9 mouse cellular contexts compared by ENCODE assay signal in genomic region chr11:75054878-75055214, GRCm38 (mm10).
DNase-seq lines count a peak whose midpoint lies in the region; ATAC-seq and TF ChIP-seq lines count a peak whose summit lies in the region.
"Had no signal": no experiment of that assay in that cellular context is flagged by ENCODE, and none has a peak within 500 bp of the region (broad histone marks: within the 10 kb centered on the region; RNA-seq: fewer than 3 reads in every experiment).

No protein-coding gene starts in this region.

- H3K27ac ChIP-seq in kidney, adult 2 months (ENCODE audit: insufficient read depth, low read depth, low read length), result peak overlapping the region; percentile 28
- H3K27ac ChIP-seq in embryonic facial prominence, embryonic 10.5 days (replicated peaks), result peak overlapping the region; percentile 65
- peak overlapping the region; percentile 87 for H3K27ac ChIP-seq in embryonic facial prominence, embryonic 14.5 days (replicated peaks; ENCODE audit: low read depth, low read length)
- H3K27ac ChIP-seq in liver, embryonic 12.5 days, result peak overlapping the region; percentile 32; the same call in 1 of the 2 replicates

- no peaks in the 10 kb centered on the region for H3K27me3 ChIP-seq in kidney, adult 2 months (replicated peaks; ENCODE audit: control insufficient read depth, insufficient read depth, low read length)
- H3K27me3 ChIP-seq in embryonic facial prominence, embryonic 10.5 days (replicated peaks; ENCODE audit: low read depth, poor library complexity, severe bottlenecking), result no peaks in the 10 kb centered on the region
- no peaks in the 10 kb centered on the region for H3K27me3 ChIP-seq in embryonic facial prominence, embryonic 14.5 days (replicated peaks; ENCODE audit: control insufficient read depth, insufficient read depth, low read length)
- H3K27me3 ChIP-seq in liver, embryonic 12.5 days (replicated peaks), result no peaks in the 10 kb centered on the region

- H3K9ac ChIP-seq in embryonic facial prominence, embryonic 14.5 days (ENCODE audit: low read depth, low read length), result no peak overlapping the region
- no peak overlapping the region for H3K9ac ChIP-seq in liver, embryonic 12.5 days

- H3K36me3 ChIP-seq in kidney, adult 2 months (ENCODE audit: control insufficient read depth, insufficient read depth, low read length), result no peaks in the 10 kb centered on the region; the same call in 1 of the 2 replicates
- H3K36me3 ChIP-seq in embryonic facial prominence, embryonic 10.5 days (replicated peaks), result peaks cover 56% of the 10 kb centered on the region
- peaks cover 5% of the 10 kb centered on the region; the same call in 1 of the 2 replicates for H3K36me3 ChIP-seq in embryonic facial prominence, embryonic 14.5 days (ENCODE audit: control insufficient read depth, insufficient read depth, low read length)
- peaks cover 12% of the 10 kb centered on the region; the same call in 1 of the 2 replicates for H3K36me3 ChIP-seq in liver, embryonic 12.5 days

- H3K9me3 ChIP-seq in embryonic facial prominence, embryonic 10.5 days, result no peaks in the 10 kb centered on the region
- no peaks in the 10 kb centered on the region for H3K9me3 ChIP-seq in embryonic facial prominence, embryonic 14.5 days (ENCODE audit: control insufficient read depth, low read length)
- H3K9me3 ChIP-seq in liver, embryonic 12.5 days (replicated peaks), result no peaks in the 10 kb centered on the region
- H3K9me3 ChIP-seq: forebrain, embryonic 10.5 days had no signal

- peaks cover 4% of the 10 kb centered on the region; the same call in 1 of the 2 replicates for H3K4me1 ChIP-seq in kidney, adult 2 months (ENCODE audit: control insufficient read depth, insufficient read depth, low read length)
- H3K4me1 ChIP-seq in embryonic facial prominence, embryonic 10.5 days, result peaks cover 50% of the 10 kb centered on the region
- peaks cover 39% of the 10 kb centered on the region for H3K4me1 ChIP-seq in embryonic facial prominence, embryonic 14.5 days (ENCODE audit: control insufficient read depth, insufficient read depth, low read length)
- peaks cover 33% of the 10 kb centered on the region for H3K4me1 ChIP-seq in liver, embryonic 12.5 days

- 71% methylated on average over 3 of the region's 3 CpGs for WGBS in kidney, adult 2 months
- WGBS in embryonic facial prominence, embryonic 10.5 days, result 91% methylated on average over 3 of the region's 3 CpGs
- WGBS in embryonic facial prominence, embryonic 14.5 days, result 79% methylated on average over 3 of the region's 3 CpGs
- WGBS in liver, embryonic 12.5 days (ENCODE audit: insufficient replicate concordance), result 77% methylated on average over 3 of the region's 3 CpGs

- no peak for ATAC-seq in embryonic facial prominence, embryonic 14.5 days (ENCODE audit: low read depth)
- no peak for ATAC-seq in liver, embryonic 12.5 days
- no peak for ATAC-seq in frontal cortex, adult (ENCODE audit: low TSS enrichment)

- H3K4me2 ChIP-seq in embryonic facial prominence, embryonic 14.5 days (ENCODE audit: low read depth, low read length), result no peak overlapping the region
- no peak overlapping the region for H3K4me2 ChIP-seq in liver, embryonic 12.5 days

- no peak for TF ChIP-seq POLR2A in kidney, adult 2 months (IDR thresholded peaks at IDR 0.05; ENCODE audit: low read depth, low read length)

- no peak for TF ChIP-seq CTCF in kidney, adult 2 months (conservative IDR thresholded peaks at IDR 0.05; ENCODE audit: insufficient read depth, insufficient read length, low read depth, low read length)

- no peak overlapping the region for H3K4me3 ChIP-seq in kidney, adult 2 months (ENCODE audit: insufficient read depth, low read depth, low read length)
- no peak overlapping the region for H3K4me3 ChIP-seq in embryonic facial prominence, embryonic 10.5 days
- H3K4me3 ChIP-seq in embryonic facial prominence, embryonic 14.5 days (ENCODE audit: low read depth, low read length), result no peak overlapping the region
- no peak overlapping the region for H3K4me3 ChIP-seq in liver, embryonic 12.5 days
- H3K4me3 ChIP-seq: forebrain, embryonic 10.5 days had no signal

- DNase-seq in kidney, adult 2 months, result no peak
- DNase-seq in kidney, postnatal 36 days, result no peak
- no peak for DNase-seq in embryonic facial prominence, embryonic 10.5 days (ENCODE audit: low spot score)
- no peak for DNase-seq in embryonic facial prominence, embryonic 14.5 days (ENCODE audit: low spot score)
- no peak for DNase-seq in gastrocnemius, postnatal 10 days
- DNase-seq: cerebellum, postnatal 36 days had no signal

Comparison
In these comparisons a context has a peak if more than half of its experiments do, and no peak if none do; other contexts are left out.
1. H3K27ac ChIP-seq: peak in every context shown above with its lines; median percentile 87 in embryonic facial prominence, embryonic 14.5 days; 65 in embryonic facial prominence, embryonic 10.5 days; 32 in liver, embryonic 12.5 days; 28 in kidney, adult 2 months.